In the genomic region with DNA sequence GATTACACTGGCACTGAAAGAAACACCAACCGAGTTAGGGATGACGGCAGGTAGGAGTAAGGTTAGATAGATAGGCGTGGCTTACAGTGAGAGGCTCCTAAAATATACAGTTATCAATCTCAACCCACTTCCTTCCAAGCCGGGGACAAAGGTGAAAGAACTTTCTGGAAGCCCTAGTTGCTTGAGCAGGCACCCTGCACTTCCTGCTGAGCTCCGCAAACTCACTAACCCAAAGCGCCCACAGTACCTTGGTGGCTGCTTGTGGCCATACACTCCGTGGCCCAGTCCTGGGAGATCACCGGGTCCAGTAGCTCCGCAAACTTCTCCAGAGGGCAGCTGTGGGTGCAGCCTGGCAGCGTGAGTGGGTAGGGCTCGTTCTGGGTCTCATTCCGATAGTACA, we compare ENCODE assay signal across 34 mouse cellular contexts. TPM values are rescaled to one million over a fixed set of nuclear protein-coding genes. Genes with fewer than 3 reads are reported as not detected.
DNase-seq lines count a peak whose midpoint lies in the region; ATAC-seq lines count a peak whose summit lies in the region.
"Had no signal": no experiment of that assay in that cellular context is flagged by ENCODE, and none has a peak within 500 bp of the region (broad histone marks: within the 10 kb centered on the region; RNA-seq: fewer than 3 reads in every experiment).

No protein-coding gene starts in this region.

- WGBS in embryonic facial prominence, embryonic 13.5 days = 80% methylated on average over 12 of the region's 12 CpGs
- WGBS in embryonic facial prominence, embryonic 10.5 days = 84% methylated on average over 12 of the region's 12 CpGs
- WGBS in kidney, embryonic 14.5 days = 83% methylated on average over 12 of the region's 12 CpGs

- H3K4me1 ChIP-seq in embryonic facial prominence, embryonic 13.5 days = no peaks in the 10 kb centered on the region
- H3K4me1 ChIP-seq in embryonic facial prominence, embryonic 10.5 days = no peaks in the 10 kb centered on the region
- no peaks in the 10 kb centered on the region for H3K4me1 ChIP-seq in kidney, embryonic 14.5 days (ENCODE audit: control insufficient read depth, insufficient read depth, low read length)
- H3K4me1 ChIP-seq: embryonic facial prominence, embryonic 12.5 days; forebrain, embryonic 10.5 days; forebrain, embryonic 15.5 days; heart, embryonic 15.5 days; hindbrain, embryonic 13.5 days; midbrain, embryonic 15.5 days; neural tube, embryonic 15.5 days had no signal

- no peak overlapping the region for H3K4me2 ChIP-seq in embryonic facial prominence, embryonic 13.5 days
- H3K4me2 ChIP-seq in kidney, embryonic 14.5 days (replicated peaks; ENCODE audit: low read depth, low read length) = no peak overlapping the region
- H3K4me2 ChIP-seq: embryonic facial prominence, embryonic 12.5 days; forebrain, embryonic 15.5 days; heart, embryonic 15.5 days; hindbrain, embryonic 13.5 days; midbrain, embryonic 15.5 days; neural tube, embryonic 15.5 days had no signal

- H3K4me3 ChIP-seq in embryonic facial prominence, embryonic 13.5 days = no peak overlapping the region
- H3K4me3 ChIP-seq in embryonic facial prominence, embryonic 10.5 days = no peak overlapping the region
- no peak overlapping the region for H3K4me3 ChIP-seq in kidney, embryonic 14.5 days (ENCODE audit: low read length)
- H3K4me3 ChIP-seq: embryonic facial prominence, embryonic 12.5 days; forebrain, embryonic 10.5 days; forebrain, embryonic 15.5 days; heart, embryonic 10.5 days; heart, embryonic 15.5 days; hindbrain, embryonic 13.5 days; midbrain, embryonic 15.5 days; neural tube, embryonic 15.5 days had no signal

- no peak overlapping the region for H3K27ac ChIP-seq in embryonic facial prominence, embryonic 13.5 days
- H3K27ac ChIP-seq in embryonic facial prominence, embryonic 10.5 days (replicated peaks) = no peak overlapping the region
- no peak overlapping the region for H3K27ac ChIP-seq in kidney, embryonic 14.5 days (ENCODE audit: low read depth, low read length)
- H3K27ac ChIP-seq: embryonic facial prominence, embryonic 12.5 days; forebrain, embryonic 10.5 days; forebrain, embryonic 15.5 days; heart, embryonic 10.5 days; heart, embryonic 15.5 days; hindbrain, embryonic 13.5 days; liver, embryonic 14.5 days; macrophage; midbrain, embryonic 15.5 days; neural tube, embryonic 15.5 days had no signal

- no peaks in the 10 kb centered on the region for H3K36me3 ChIP-seq in embryonic facial prominence, embryonic 13.5 days
- no peaks in the 10 kb centered on the region for H3K36me3 ChIP-seq in embryonic facial prominence, embryonic 10.5 days (replicated peaks)
- no peaks in the 10 kb centered on the region for H3K36me3 ChIP-seq in kidney, embryonic 14.5 days (ENCODE audit: control insufficient read depth, insufficient read depth, low read length)
- H3K36me3 ChIP-seq: embryonic facial prominence, embryonic 12.5 days; forebrain, embryonic 10.5 days; forebrain, embryonic 15.5 days; heart, embryonic 10.5 days; heart, embryonic 15.5 days; hindbrain, embryonic 13.5 days; midbrain, embryonic 15.5 days; neural tube, embryonic 15.5 days had no signal

- H3K9ac ChIP-seq in embryonic facial prominence, embryonic 13.5 days = no peak overlapping the region
- H3K9ac ChIP-seq in kidney, embryonic 14.5 days (ENCODE audit: low read depth, low read length) = no peak overlapping the region
- H3K9ac ChIP-seq: embryonic facial prominence, embryonic 12.5 days; forebrain, embryonic 15.5 days; heart, embryonic 15.5 days; hindbrain, embryonic 13.5 days; liver, embryonic 14.5 days; midbrain, embryonic 15.5 days; neural tube, embryonic 15.5 days had no signal

- no peaks in the 10 kb centered on the region for H3K27me3 ChIP-seq in embryonic facial prominence, embryonic 13.5 days
- no peaks in the 10 kb centered on the region for H3K27me3 ChIP-seq in embryonic facial prominence, embryonic 10.5 days (replicated peaks; ENCODE audit: low read depth, poor library complexity, severe bottlenecking)
- no peaks in the 10 kb centered on the region for H3K27me3 ChIP-seq in kidney, embryonic 14.5 days (ENCODE audit: control insufficient read depth, insufficient read depth, low read length)
- H3K27me3 ChIP-seq: CH12.LX; embryonic facial prominence, embryonic 12.5 days; forebrain, embryonic 15.5 days; heart, embryonic 15.5 days; hindbrain, embryonic 13.5 days; midbrain, embryonic 15.5 days; neural tube, embryonic 15.5 days had no signal

- ATAC-seq in embryonic facial prominence, embryonic 13.5 days (ENCODE audit: insufficient number of reproducible peaks, insufficient read depth, low FRiP score, low TSS enrichment, low read depth) = 0 out of 2 replicates have a peak, but pooled peaks have one; percentile 20
- ATAC-seq in kidney, embryonic 14.5 days (ENCODE audit: low FRiP score, low TSS enrichment) = no peak
- ATAC-seq: forebrain, embryonic 15.5 days; midbrain, embryonic 15.5 days had no signal

- H3K9me3 ChIP-seq in embryonic facial prominence, embryonic 13.5 days = no peaks in the 10 kb centered on the region
- H3K9me3 ChIP-seq in embryonic facial prominence, embryonic 10.5 days = no peaks in the 10 kb centered on the region
- no peaks in the 10 kb centered on the region for H3K9me3 ChIP-seq in kidney, embryonic 14.5 days (ENCODE audit: control insufficient read depth, low read length)
- H3K9me3 ChIP-seq: embryonic facial prominence, embryonic 12.5 days; forebrain, embryonic 10.5 days; forebrain, embryonic 15.5 days; heart, embryonic 10.5 days; heart, embryonic 15.5 days; hindbrain, embryonic 13.5 days; midbrain, embryonic 15.5 days; neural tube, embryonic 15.5 days had no signal

- DNase-seq in embryonic facial prominence, embryonic 10.5 days (ENCODE audit: low spot score) = no peak
- DNase-seq in kidney, adult 9 months = peak; percentile 79
- peak; percentile 49 to 65 for DNase-seq in kidney, postnatal 36 days
- no peak for DNase-seq in adrenal gland, postnatal 14 days
- no peak for DNase-seq in cerebellum, adult 9-10 months
- no peak for DNase-seq in heart, postnatal 4 days
- DNase-seq: adrenal gland, postnatal 36 days; cerebellum, adult 2 months; cerebellum, postnatal 36 days; gastrocnemius, postnatal 25 days; heart, adult 11 months; heart, postnatal 36 days; layer of hippocampus, adult 9-11 months; liver; lung, adult 2 months; lung, postnatal 10 days; retina, postnatal 1 day; right cerebral cortex, postnatal 14 days; spleen, adult 18-20 months; thymus, adult 2 months; thymus, postnatal 36 days had no signal

RNA-seq across cellular contexts. Expression of a gene that starts 37.0 kb away (rescaled TPM):
- 2.2 TPM in 2 replicates for polyA plus RNA-seq in embryonic facial prominence, embryonic 13.5 days (2015; fragmentation: Nextera tagmentation; extraction: Ambion mirVana)
- polyA plus RNA-seq in embryonic facial prominence, embryonic 10.5 days (2016; fragmentation: Nextera tagmentation; extraction: Ambion mirVana) = 0.53 and 0.97 TPM in 2 replicates
- 1.1 and 2.0 TPM in 2 replicates for polyA plus RNA-seq in kidney, embryonic 14.5 days (2014; fragmentation: Nextera tagmentation; extraction: Ambion mirVana)
- 1.6 and 2.7 TPM in 2 replicates for total RNA-seq in adrenal gland, postnatal 14 days (2021)
- total RNA-seq in heart, postnatal 4 days (2021) = under 1 TPM; 0.14 to 0.43 TPM
- total RNA-seq: gastrocnemius, postnatal 25 days had no signal

RNA-seq across cellular contexts. Expression of a gene that starts 37.8 kb away (rescaled TPM):
- 19.7 and 23.3 TPM in 2 replicates for polyA plus RNA-seq in embryonic facial prominence, embryonic 13.5 days (2015; fragmentation: Nextera tagmentation; extraction: Ambion mirVana)
- polyA plus RNA-seq in embryonic facial prominence, embryonic 10.5 days (2016; fragmentation: Nextera tagmentation; extraction: Ambion mirVana) = 19.1 and 19.3 TPM in 2 replicates
- 31.0 and 31.9 TPM in 2 replicates for polyA plus RNA-seq in kidney, embryonic 14.5 days (2014; fragmentation: Nextera tagmentation; extraction: Ambion mirVana)
- total RNA-seq in adrenal gland, postnatal 14 days (2021) = 39.8 and 43.7 TPM in 2 replicates
- total RNA-seq in heart, postnatal 4 days (2021) = 10 to 100 TPM; 41.4 to 44.6 TPM

Comparison
In these comparisons a context has a peak if more than half of its experiments do, and no peak if none do; other contexts are left out.
1. DNase-seq: peak in kidney, adult 9 months (single experiment) and kidney, postnatal 36 days (2 of 2); none in embryonic facial prominence, embryonic 10.5 days (single experiment), adrenal gland, postnatal 14 days (single experiment), cerebellum, adult 9-10 months (single experiment) and heart, postnatal 4 days (single experiment).